Mouse (Mus musculus) cerebellum, adult 11-12 months (tissue): Measurements from ENCODE around the gene Gm13305.
"Not testable (repeated sequence)": the region's sequence is repeated elsewhere in the genome, so short reads cannot be mapped to it uniquely, and the experiment has no call there.

Experiments
- DNase-seq: peaks from one replicate; pipeline ENCODE4 v3.0.0; 2022

Gm13305 gene

GRCm38 (mm10) chr4:42168503-42168902, at the start of gene Gm13305:
Gene Gm13305, minus strand, starts transcription at chr4:42168603.
- not testable (repeated sequence) for DNase-seq

GRCm38 (mm10) chr4:42184980-42185372, 16.6 kb upstream of the Gm13305 start:
- not testable (repeated sequence) for DNase-seq

- not testable (repeated sequence) for DNase-seq
Measured at GRCm38 (mm10) chr4:42184324-42184979, 16.0 kb upstream of the Gm13305 start.

- DNase-seq: not testable (repeated sequence)
Measured at GRCm38 (mm10) chr4:42183234-42184197, 15.1 kb upstream of the Gm13305 start.

- not testable (repeated sequence) for DNase-seq
Measured at GRCm38 (mm10) chr4:42178243-42178642, 9.8 kb upstream of the Gm13305 start.

GRCm38 (mm10) chr4:42153136-42153535, 15.3 kb downstream of the Gm13305 start, which contains the start of gene Gm13306:
Gene Gm13306, plus strand, starts transcription at chr4:42153436.
- DNase-seq: not testable (repeated sequence)

GRCm38 (mm10) chr4:42114517-42114916, 53.9 kb downstream of the Gm13305 start, which contains the start of gene Gm13304:
Gene Gm13304, plus strand, starts transcription at chr4:42114817.
- not testable (repeated sequence) for DNase-seq
